Mouse (Mus musculus) kidney, postnatal 14 days (tissue): ENCODE data around the gene Tmem270.

ENCODE experiments used
- DNase-seq: peaks from one replicate; pipeline ENCODE4 v3.0.0; 2022; ENCODE audit warnings: mixed read lengths

Gene Tmem270

GRCm38 (mm10) chr5:134926726-134927125 is 20.2 kb upstream of the Tmem270 start:
- DNase-seq, result no peak

GRCm38 (mm10) chr5:134923141-134923540 is 16.6 kb upstream of the Tmem270 start:
- DNase-seq, result no peak

- no peak for DNase-seq
Measured at GRCm38 (mm10) chr5:134921106-134921505, 14.6 kb upstream of the Tmem270 start.

- no peak for DNase-seq
Measured at GRCm38 (mm10) chr5:134920106-134920687, 13.7 kb upstream of the Tmem270 start.

- DNase-seq, result no peak
Measured at GRCm38 (mm10) chr5:134919097-134919496, 12.6 kb upstream of the Tmem270 start.

GRCm38 (mm10) chr5:134918071-134918832 is 11.7 kb upstream of the Tmem270 start:
- peak; percentile 72 for DNase-seq

- DNase-seq, result no peak
Measured at GRCm38 (mm10) chr5:134915311-134915710, 8.8 kb upstream of the Tmem270 start, which contains the start of gene Cldn13. TSS of gene Cldn13 (minus strand) at chr5:134915526.

GRCm38 (mm10) chr5:134914510-134914909 is 8.0 kb upstream of the Tmem270 start:
- DNase-seq, result no peak

- no peak for DNase-seq
Measured at GRCm38 (mm10) chr5:134913753-134914152, 7.2 kb upstream of the Tmem270 start.

- no peak for DNase-seq
Measured at GRCm38 (mm10) chr5:134913352-134913751, 6.8 kb upstream of the Tmem270 start.

- no peak for DNase-seq
Measured at GRCm38 (mm10) chr5:134911901-134912300, 5.4 kb upstream of the Tmem270 start.

GRCm38 (mm10) chr5:134907135-134907534 is 602 bp upstream of the Tmem270 start:
- peak; percentile 94 for DNase-seq

- no peak for DNase-seq
Measured at GRCm38 (mm10) chr5:134901644-134902027, 4.9 kb downstream of the Tmem270 start.

- peak; percentile 61 for DNase-seq
Measured at GRCm38 (mm10) chr5:134901012-134901643, 5.4 kb downstream of the Tmem270 start.

GRCm38 (mm10) chr5:134897596-134897995 is 8.9 kb downstream of the Tmem270 start:
- no peak for DNase-seq

GRCm38 (mm10) chr5:134896965-134897364 is 9.6 kb downstream of the Tmem270 start:
- no peak for DNase-seq

- peak; percentile 19 for DNase-seq
Measured at GRCm38 (mm10) chr5:134895291-134895690, 11.2 kb downstream of the Tmem270 start.

- DNase-seq, result no peak
Measured at GRCm38 (mm10) chr5:134892717-134893116, 13.8 kb downstream of the Tmem270 start.

GRCm38 (mm10) chr5:134891552-134891951 is 15.0 kb downstream of the Tmem270 start:
- DNase-seq, result peak; percentile 47

- DNase-seq, result peak; percentile 43
Measured at GRCm38 (mm10) chr5:134890601-134891054, 15.9 kb downstream of the Tmem270 start.

- no peak for DNase-seq
Measured at GRCm38 (mm10) chr5:134888505-134888904, 18.0 kb downstream of the Tmem270 start.

GRCm38 (mm10) chr5:134887447-134888335 is 18.8 kb downstream of the Tmem270 start:
- DNase-seq, result peak; percentile 83

- no peak for DNase-seq
Measured at GRCm38 (mm10) chr5:134883077-134883476, 23.5 kb downstream of the Tmem270 start.
